Mouse (Mus musculus) liver, embryonic 13.5 days (tissue): ENCODE measurements around the gene Cd80. TPM values are rescaled to one million over a fixed set of nuclear protein-coding genes. Genes with fewer than 3 reads are reported as not detected.

Experiments used
- ATAC-seq: fragments of 200-750 bp; cut with Nextera tagmentation; 2 replicates; pipeline ENCODE4 v1.8.0; 2017; ENCODE audit warnings: low read depth, mild to moderate bottlenecking, moderate number of reproducible peaks, moderate library complexity
- DNase-seq: peaks from one replicate; pipeline ENCODE4 v3.0.0; 2022
- H3K27ac ChIP-seq: fragments of 300-500 bp; sonication (generic); 2 replicates; pipeline ENCODE4 v1.5.1; 2015; ENCODE audit warnings: moderate library complexity, mild to moderate bottlenecking, inconsistent platforms
- H3K27me3 ChIP-seq: fragments of 300-500 bp; sonication (generic); 2 replicates; pipeline ENCODE4 v1.6.1; 2015; ENCODE audit warnings: mild to moderate bottlenecking, inconsistent platforms
- H3K36me3 ChIP-seq: fragments of 300-500 bp; sonication (generic); 2 replicates; pipeline ENCODE4 v1.6.1; 2015; ENCODE audit warnings: mild to moderate bottlenecking, inconsistent platforms
- H3K4me1 ChIP-seq: fragments of 300-500 bp; sonication (generic); replicated peaks from 2 replicates; pipeline ENCODE4 v1.6.1; 2015; ENCODE audit warnings: inconsistent platforms
- H3K4me2 ChIP-seq: fragments of 300-500 bp; sonication (generic); 2 replicates; pipeline ENCODE4 v1.6.1; 2015; ENCODE audit warnings: inconsistent platforms, mild to moderate bottlenecking, moderate library complexity
- H3K4me3 ChIP-seq: fragments of 300-500 bp; sonication (generic); replicated peaks from 2 replicates; pipeline ENCODE4 v1.5.1; 2015; ENCODE audit warnings: mild to moderate bottlenecking, inconsistent platforms
- H3K9ac ChIP-seq: fragments of 300-500 bp; sonication (generic); 2 replicates; pipeline ENCODE4 v1.6.1; 2015; ENCODE audit warnings: mild to moderate bottlenecking, inconsistent platforms
- H3K9me3 ChIP-seq: fragments of 300-500 bp; sonication (generic); replicated peaks from 2 replicates; pipeline ENCODE4 v1.6.1; 2016; ENCODE audit warnings: inconsistent platforms
- WGBS: fragments of 180-500 bp; shearing (Covaris S2); methylation state at CpG from one replicate; pipeline ENCODE4 v1.1.7; 2015; ENCODE audit not compliant: insufficient replicate concordance; 5-methylcytosine and 5-hydroxymethylcytosine counted together
- polyA plus RNA-seq: library from polyadenylated mRNA; unstranded; fragments of >200 nt; fragmentation: Nextera tagmentation; extraction: Ambion mirVana; gene quantifications from 2 replicates; pipeline ENCODE4 v1.2.1, GENCODE M21; 2015

The Cd80 gene
- 0.08 and 0.16 TPM in 2 replicates for polyA plus RNA-seq

DNA sequence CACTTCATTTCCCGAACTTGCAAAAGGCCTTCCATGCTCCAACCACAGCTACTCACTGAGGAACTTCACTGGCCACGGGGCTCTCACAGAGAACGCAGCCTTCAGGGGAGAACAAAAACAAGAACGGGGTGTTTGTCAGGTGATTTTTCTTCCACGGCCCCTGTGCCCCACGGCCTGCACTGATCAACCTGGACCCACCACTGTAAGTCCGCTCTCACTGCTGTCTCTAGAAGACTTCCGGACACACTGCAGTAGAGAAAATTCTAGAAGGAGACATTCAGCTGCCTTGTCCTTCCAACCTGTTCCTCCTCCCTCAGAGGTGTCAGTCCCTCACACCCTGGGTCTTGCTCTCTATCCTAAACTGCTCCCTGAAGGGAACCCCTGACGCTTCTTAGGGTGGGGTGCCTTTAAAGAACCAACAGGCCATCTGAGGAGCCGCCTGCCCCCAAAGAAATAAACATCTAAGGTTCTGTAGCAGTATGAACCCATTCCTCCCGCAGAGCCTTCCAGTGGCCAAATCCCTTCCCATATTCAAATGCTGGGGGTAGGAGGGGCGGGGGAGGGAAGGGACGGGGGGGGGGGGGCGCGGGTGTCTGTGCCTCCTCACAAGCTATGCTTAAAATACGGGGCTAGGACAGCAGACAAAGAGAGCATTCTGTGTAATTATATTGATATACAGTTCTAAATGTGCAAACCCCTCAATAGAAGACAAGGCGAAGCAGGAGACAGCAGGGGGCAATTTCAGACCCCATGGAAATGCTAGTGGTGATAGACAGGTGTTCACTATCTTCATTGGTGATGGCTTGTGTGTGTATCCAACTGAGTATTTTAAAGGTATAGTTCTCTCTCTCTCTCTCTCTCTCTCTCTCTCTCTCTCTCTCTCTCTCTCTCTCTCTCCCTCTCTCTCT is at the start of gene Cd80:
Gene Cd80, plus strand, starts transcription at position 51 of the 908 bp plus-strand sequence.
- peak within 1 kb of the TSS; percentile 9; the same call in 1 of the 2 replicates for H3K9ac ChIP-seq
- 66% methylated on average over 17 of the region's 17 CpGs for WGBS
- no peak within 1 kb of the TSS for H3K4me3 ChIP-seq
- no peak for DNase-seq
- 0 out of 2 replicates have a peak within 1 kb of the TSS, but pooled peaks have one; percentile 75 for H3K27ac ChIP-seq
- no peaks in the 10 kb centered on the region for H3K36me3 ChIP-seq
- peaks cover 52% of the 10 kb centered on the region for H3K4me1 ChIP-seq
- no peaks in the 10 kb centered on the region for H3K27me3 ChIP-seq
- no peaks in the 10 kb centered on the region for H3K9me3 ChIP-seq
- H3K4me2 ChIP-seq, result no peak within 1 kb of the TSS
- ATAC-seq, result no peak

DNA sequence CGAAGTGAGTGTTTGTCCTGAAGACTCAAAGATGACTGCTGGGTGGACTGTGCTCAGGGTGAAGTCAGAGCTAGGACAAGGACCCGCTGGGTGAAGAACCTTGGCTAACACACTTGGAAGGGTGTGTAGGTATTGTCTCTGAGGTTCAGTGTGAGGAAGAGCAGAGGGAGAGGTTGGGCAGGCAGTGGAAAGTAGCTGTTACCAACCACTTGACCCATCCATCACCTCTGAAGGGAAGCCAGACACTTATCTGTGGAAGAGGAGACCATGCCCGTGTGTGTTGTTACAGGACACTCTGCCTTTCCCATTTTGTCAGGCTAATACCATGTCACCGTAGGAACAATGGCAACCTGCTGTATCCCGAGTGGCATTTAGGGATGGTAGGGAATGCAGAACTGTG is 49.1 kb upstream of the Cd80 start:
- no peak overlapping the region for H3K4me2 ChIP-seq
- no peaks in the 10 kb centered on the region for H3K9me3 ChIP-seq
- DNase-seq, result no peak
- 72% methylated on average over 5 of the region's 5 CpGs for WGBS
- no peak overlapping the region for H3K9ac ChIP-seq
- H3K4me3 ChIP-seq, result no peak overlapping the region
- 0 out of 2 replicates have a peak, but pooled peaks have one; percentile 9 for ATAC-seq
- peaks cover 26% of the 10 kb centered on the region for H3K4me1 ChIP-seq
- no peaks in the 10 kb centered on the region for H3K36me3 ChIP-seq
- no peaks in the 10 kb centered on the region for H3K27me3 ChIP-seq
- H3K27ac ChIP-seq, result 0 out of 2 replicates have a peak overlapping the region, but pooled peaks have one; percentile 14

DNA sequence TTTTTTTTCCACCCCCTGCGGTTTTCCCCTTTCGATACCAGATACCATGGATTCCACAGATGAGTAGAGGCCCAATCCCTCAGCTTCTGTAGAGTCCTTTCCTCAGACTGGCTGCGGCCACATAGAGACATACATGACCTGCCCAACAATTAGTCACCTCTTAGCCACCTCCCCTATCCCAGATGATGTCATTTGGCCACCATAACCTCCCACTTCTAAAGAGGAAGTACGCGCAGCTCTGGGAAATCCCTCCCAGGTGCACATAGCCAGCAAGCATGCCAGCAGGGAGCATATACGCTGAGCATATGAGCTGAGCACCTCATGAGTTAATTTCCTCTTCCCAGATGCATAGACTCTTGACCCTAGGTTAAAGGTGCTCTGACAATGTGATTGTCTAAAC is 48.7 kb upstream of the Cd80 start:
- H3K9me3 ChIP-seq, result no peaks in the 10 kb centered on the region
- H3K4me3 ChIP-seq, result no peak overlapping the region
- peaks cover 26% of the 10 kb centered on the region for H3K4me1 ChIP-seq
- 0 out of 2 replicates have a peak overlapping the region, but pooled peaks have one; percentile 14 for H3K27ac ChIP-seq
- WGBS, result 69% methylated on average over 6 of the region's 6 CpGs
- no peak for DNase-seq
- no peak; the same call in 1 of the 2 replicates for ATAC-seq
- H3K27me3 ChIP-seq, result no peaks in the 10 kb centered on the region
- H3K4me2 ChIP-seq, result no peak overlapping the region
- H3K9ac ChIP-seq, result no peak overlapping the region
- no peaks in the 10 kb centered on the region for H3K36me3 ChIP-seq

DNA sequence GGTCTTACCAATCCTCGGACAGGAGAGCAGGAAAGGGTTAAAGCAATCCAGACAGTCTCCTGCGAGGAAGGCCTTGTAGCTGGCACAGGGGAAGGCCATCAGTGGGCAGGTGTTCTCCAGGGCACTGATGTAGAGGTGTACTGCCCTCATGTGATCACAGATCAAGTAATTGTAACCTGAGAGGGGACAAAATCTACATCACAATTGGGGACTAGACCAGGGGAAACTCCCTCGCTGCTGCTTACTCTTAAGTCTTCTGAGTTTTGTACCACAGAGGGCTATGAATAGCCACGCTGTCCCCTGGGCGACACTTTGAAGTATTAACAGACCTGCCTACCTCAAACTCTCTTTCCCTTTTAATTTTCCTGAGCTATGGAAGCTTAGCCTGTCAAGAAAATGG is 47.8 kb upstream of the Cd80 start:
- no peaks in the 10 kb centered on the region for H3K27me3 ChIP-seq
- DNase-seq, result no peak
- ATAC-seq, result no peak
- H3K4me1 ChIP-seq, result peaks cover 26% of the 10 kb centered on the region
- 51% methylated on average over 5 of the region's 5 CpGs for WGBS
- no peak overlapping the region for H3K27ac ChIP-seq
- H3K9me3 ChIP-seq, result no peaks in the 10 kb centered on the region
- H3K36me3 ChIP-seq, result no peaks in the 10 kb centered on the region
- no peak overlapping the region for H3K4me2 ChIP-seq
- H3K4me3 ChIP-seq, result no peak overlapping the region
- no peak overlapping the region for H3K9ac ChIP-seq

DNA sequence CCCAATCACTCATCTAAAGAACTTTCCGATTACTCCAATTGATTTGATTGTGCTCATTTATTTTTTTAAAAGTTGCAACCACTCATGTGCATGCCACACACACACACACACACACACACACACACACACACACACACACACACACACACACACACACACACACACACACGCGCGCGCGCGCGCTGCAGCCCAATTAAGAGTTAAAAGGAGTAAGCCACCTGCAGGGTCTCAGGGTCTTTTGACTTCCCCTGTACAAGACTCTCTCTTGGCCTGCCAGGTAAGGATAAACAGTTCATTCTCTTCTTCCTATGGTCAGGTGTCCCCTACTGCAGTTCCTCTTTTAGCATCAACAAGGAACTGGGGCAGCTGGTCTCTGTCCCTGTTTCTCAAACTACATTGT is 46.9 kb upstream of the Cd80 start:
- no peak overlapping the region for H3K4me2 ChIP-seq
- ATAC-seq, result no peak
- no peak for DNase-seq
- no peak overlapping the region for H3K27ac ChIP-seq
- H3K9ac ChIP-seq, result no peak overlapping the region
- H3K9me3 ChIP-seq, result no peaks in the 10 kb centered on the region
- no peaks in the 10 kb centered on the region for H3K27me3 ChIP-seq
- H3K36me3 ChIP-seq, result no peaks in the 10 kb centered on the region
- 96% methylated on average over 8 of the region's 8 CpGs for WGBS
- H3K4me1 ChIP-seq, result peaks cover 23% of the 10 kb centered on the region
- H3K4me3 ChIP-seq, result no peak overlapping the region

DNA sequence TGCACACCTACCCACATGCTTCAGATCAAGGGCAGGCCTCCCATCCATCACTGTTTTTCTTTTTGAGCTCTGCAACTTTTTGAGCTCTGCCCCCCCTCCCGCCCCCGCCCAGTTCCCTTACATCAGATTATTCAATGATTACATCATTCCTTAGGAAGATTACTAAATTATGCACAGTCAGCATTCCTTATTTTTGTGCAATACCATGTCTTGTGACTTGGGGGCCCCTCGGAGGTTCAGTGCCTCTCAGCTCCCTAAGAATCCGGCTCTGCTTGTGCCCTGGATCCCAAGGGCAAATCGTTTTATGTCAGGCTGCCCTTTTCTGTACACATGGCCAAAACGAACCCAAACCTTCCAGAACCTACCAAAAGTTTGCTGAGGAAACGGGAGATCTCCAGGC is 40.4 kb upstream of the Cd80 start:
- no peak for DNase-seq
- H3K4me1 ChIP-seq, result no peaks in the 10 kb centered on the region

DNA sequence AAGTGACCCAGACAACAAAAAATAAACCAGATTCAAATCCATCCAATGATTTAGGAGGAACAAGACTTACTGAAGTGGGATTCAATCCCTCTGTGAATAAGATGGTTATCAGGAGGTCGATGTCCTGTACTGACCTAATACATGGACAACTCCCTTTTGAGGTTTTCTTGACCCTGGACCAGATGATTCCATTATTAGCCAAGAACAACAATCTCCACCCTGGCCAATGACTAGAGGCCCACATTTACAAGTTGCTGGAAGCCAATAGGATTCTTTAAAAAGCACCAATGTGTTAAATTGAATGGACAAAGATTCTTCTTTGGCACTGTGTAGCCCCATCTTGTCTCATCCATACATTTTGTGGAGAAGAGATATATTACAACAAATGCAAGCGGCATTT is 30.0 kb upstream of the Cd80 start:
- Histone ChIP-seq H3K4me2 (no peak overlapping the region), H3K27me3 (no peaks in the 10 kb centered on the region), H3K36me3 (no peaks in the 10 kb centered on the region; the same call in 1 of the 2 replicates), H3K27ac (no peak overlapping the region), H3K4me1 (no peaks in the 10 kb centered on the region), H3K9ac (no peak overlapping the region), H3K9me3 (no peaks in the 10 kb centered on the region), H3K4me3 (no peak overlapping the region)
- ATAC-seq, result no peak
- 65% methylated on average over 2 of the region's 2 CpGs for whole genome bisulfite sequencing
- no peak for DNase-seq

More for the DNA sequence above, 40.4 kb upstream of the Cd80 start:
- H3K27ac ChIP-seq, result no peak overlapping the region
- no peaks in the 10 kb centered on the region for H3K9me3 ChIP-seq
- no peaks in the 10 kb centered on the region for H3K36me3 ChIP-seq
- H3K9ac ChIP-seq, result no peak overlapping the region
- no peak overlapping the region for H3K4me2 ChIP-seq
- H3K27me3 ChIP-seq, result no peaks in the 10 kb centered on the region
- no peak overlapping the region for H3K4me3 ChIP-seq
- ATAC-seq, result no peak
- WGBS, result 68% methylated on average over 7 of the region's 7 CpGs

DNA sequence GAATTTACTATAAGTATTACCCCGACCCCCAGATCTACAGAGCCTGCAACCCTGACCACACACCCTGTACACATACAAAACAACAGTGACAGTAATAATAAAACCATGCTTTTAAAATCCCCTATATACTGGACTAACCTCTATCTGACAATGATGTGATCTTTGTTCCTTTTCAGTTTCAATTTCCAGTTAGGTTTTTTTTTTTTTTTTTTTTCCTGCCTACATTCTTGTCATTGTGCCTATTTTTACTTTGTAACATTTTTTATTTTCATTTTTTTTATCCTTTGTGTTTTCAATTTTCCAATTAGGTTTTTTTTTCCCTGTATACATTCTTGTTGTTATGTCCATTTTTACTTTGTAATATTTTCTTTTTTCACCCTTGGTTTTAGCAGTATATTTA is 29.6 kb upstream of the Cd80 start:
- no peak for ATAC-seq
- H3K27ac ChIP-seq, result no peak overlapping the region
- no peaks in the 10 kb centered on the region for H3K9me3 ChIP-seq
- H3K36me3 ChIP-seq, result no peaks in the 10 kb centered on the region; the same call in 1 of the 2 replicates
- H3K9ac ChIP-seq, result no peak overlapping the region
- DNase-seq, result no peak
- no peak overlapping the region for H3K4me3 ChIP-seq
- H3K27me3 ChIP-seq, result no peaks in the 10 kb centered on the region
- no peak overlapping the region for H3K4me2 ChIP-seq
- 0 out of 2 replicates have a peak, but pooled peaks cover 3% of the 10 kb centered on the region for H3K4me1 ChIP-seq
- 72% methylated on average over 1 of the region's 1 CpGs for WGBS

DNA sequence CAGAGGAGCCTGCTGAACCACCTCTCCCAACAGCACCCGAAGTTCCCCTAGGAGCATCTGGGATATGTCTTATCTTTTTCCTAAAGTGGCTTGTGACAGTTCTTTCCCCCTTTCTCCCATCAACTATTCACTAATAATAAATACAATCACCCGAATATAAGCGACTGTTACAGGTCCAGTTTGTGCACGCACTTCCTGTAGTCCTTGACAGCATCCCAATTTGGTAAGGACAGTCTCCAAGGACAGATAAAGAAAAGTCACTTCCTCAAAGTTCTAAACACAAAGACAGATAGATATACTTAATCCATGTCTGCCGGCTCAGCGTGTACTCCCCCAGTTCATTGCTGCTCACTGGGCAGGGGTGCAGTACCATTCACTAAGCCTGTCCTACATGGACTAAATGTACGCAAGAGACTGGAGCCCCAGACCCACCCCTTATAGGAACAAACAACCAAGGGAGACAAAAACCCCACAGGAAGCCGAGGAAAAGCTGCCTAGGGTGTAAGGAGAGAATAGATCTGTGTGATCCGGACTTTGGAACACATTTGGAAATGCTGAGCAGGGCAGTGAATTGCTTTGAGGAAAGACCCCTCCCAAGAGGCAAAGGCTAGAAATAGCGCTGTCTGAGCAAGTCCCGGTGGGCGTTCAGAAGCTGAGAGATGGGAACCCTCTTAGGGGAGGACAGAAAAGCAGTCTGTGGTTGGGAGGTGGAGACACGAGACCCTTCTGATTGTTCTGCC is 23.7 kb upstream of the Cd80 start:
- no peak for ATAC-seq
- DNase-seq, result no peak
- WGBS, result 25% methylated on average over 13 of the region's 13 CpGs
- 0 out of 2 replicates have a peak overlapping the region, but pooled peaks have one; percentile 12 for H3K4me3 ChIP-seq
- no peaks in the 10 kb centered on the region for H3K27me3 ChIP-seq
- H3K9me3 ChIP-seq, result no peaks in the 10 kb centered on the region
- peak overlapping the region; percentile 41 for H3K4me2 ChIP-seq
- no peak overlapping the region for H3K9ac ChIP-seq
- H3K4me1 ChIP-seq, result peaks cover 16% of the 10 kb centered on the region; the same call in 1 of the 2 replicates
- H3K36me3 ChIP-seq, result no peaks in the 10 kb centered on the region
- H3K27ac ChIP-seq, result peak overlapping the region; percentile 9; the same call in 1 of the 2 replicates

DNA sequence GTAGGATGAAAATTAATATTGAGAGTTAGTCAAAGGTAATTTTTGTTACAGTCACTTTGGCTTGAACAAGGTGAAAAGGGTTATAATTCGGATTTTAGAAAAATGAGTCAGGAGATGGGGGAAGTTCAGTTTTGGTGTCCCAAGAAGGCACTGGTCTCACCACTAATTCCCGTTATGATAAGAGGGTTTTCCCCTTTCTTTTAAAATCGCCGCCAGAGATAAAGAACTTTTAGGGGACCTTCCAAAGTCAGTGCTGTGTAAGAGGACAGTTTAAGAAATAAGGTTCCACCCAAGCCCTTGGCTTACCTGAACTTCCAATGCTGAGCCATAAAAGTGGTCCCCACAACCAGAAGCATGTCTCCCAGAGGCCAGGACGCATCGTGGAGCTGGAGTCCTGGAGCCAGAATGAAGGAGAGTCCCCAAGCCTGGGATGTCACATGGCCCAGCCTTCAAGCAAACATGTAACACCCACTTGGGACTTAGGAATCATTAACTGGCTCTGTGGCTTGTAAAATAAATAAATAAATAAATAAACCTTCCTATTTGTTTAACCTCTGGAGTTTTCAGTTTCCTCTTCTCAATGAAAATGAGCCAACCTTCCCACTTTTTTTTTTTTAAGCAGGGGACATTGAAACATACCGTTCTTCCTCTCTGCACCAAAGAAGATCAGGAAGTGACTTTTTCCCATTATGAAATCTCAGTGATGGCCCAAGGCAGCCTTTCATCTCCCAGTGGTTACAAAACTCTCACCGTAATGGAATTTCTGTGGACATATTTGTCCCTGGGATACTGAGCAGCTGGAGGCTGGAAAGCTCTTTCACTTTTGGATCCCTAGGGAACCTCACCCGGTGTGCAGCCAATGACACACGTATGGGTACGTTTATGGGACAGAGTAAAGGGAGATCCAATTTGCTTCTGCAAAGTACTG is 22.6 kb upstream of the Cd80 start, which contains the start of gene Pla1a:
Gene Pla1a, minus strand, starts transcription at position 648 of the 928 bp plus-strand sequence.
- H3K27me3 ChIP-seq, result no peaks in the 10 kb centered on the region
- no peaks in the 10 kb centered on the region for H3K36me3 ChIP-seq
- no peaks in the 10 kb centered on the region for H3K9me3 ChIP-seq
- no peak within 1 kb of the TSS for H3K9ac ChIP-seq
- 56% methylated on average over 11 of the region's 11 CpGs for WGBS
- H3K4me1 ChIP-seq, result peaks cover 16% of the 10 kb centered on the region; the same call in 1 of the 2 replicates
- 0 out of 2 replicates have a peak within 1 kb of the TSS, but pooled peaks have one; percentile 12 for H3K4me3 ChIP-seq
- DNase-seq, result no peak
- H3K27ac ChIP-seq, result peak within 1 kb of the TSS; percentile 9; the same call in 1 of the 2 replicates
- ATAC-seq, result peak; percentile 10; the same call in 1 of the 2 replicates
- peak within 1 kb of the TSS; percentile 41 for H3K4me2 ChIP-seq
